28 mouse cellular contexts compared by ENCODE assay signal in the genomic region with DNA sequence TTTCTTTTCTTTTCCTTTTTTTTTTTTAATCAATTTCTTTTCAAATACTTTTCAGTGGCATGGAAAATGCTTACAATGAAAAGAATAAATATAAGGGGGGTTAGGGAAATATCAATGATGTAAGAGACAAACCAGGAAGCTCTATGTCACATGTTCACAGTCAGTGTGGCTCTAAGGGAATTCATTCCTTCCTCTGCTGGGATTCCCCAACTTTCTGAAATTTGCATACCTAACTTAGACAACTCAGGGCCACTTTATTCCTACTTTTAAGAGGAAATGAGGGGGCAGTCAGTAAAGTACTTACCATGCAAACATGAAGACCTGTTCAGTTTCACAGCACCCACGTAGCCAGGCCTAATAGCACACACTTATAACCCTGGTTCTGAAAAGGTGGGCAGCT.
DNase-seq lines count a peak whose midpoint lies in the region; ATAC-seq lines count a peak whose summit lies in the region.
"Had no signal": no experiment of that assay in that cellular context is flagged by ENCODE, and none has a peak within 500 bp of the region (broad histone marks: within the 10 kb centered on the region; RNA-seq: fewer than 3 reads in every experiment).

No protein-coding gene starts in this region.

- DNase-seq in heart, postnatal 4 days = peak; percentile 2
- DNase-seq in A20 (ENCODE audit: low read depth, low spot score) = peak; percentile 8
- DNase-seq in spleen, postnatal 14 days (ENCODE audit: low spot score in 2 of 2) = no peak
- DNase-seq in left cerebral cortex, postnatal 10 days (ENCODE audit: extremely low spot score in 1 of 2, low spot score in 2 of 2) = no peak
- no peak for DNase-seq in left cerebral cortex, postnatal 4 days
- DNase-seq: adrenal gland, adult 2 months; adrenal gland, postnatal 14 days; B cell, adult 2 months; cerebellum, adult 11 months; cerebellum, adult 2 months; cerebellum, adult 9-11 months; cerebellum, postnatal 36 days; embryo, embryonic 11 days; gastrocnemius, postnatal 10 days; gastrocnemius, postnatal 36 days had no signal

- H3K9ac ChIP-seq in heart, embryonic 12.5 days = no peak overlapping the region
- H3K9ac ChIP-seq: embryonic facial prominence, embryonic 13.5 days; forebrain, embryonic 13.5 days; hindbrain, embryonic 13.5 days had no signal

- H3K9me3 ChIP-seq in heart, embryonic 12.5 days (replicated peaks) = no peaks in the 10 kb centered on the region
- H3K9me3 ChIP-seq: embryonic facial prominence, embryonic 10.5 days; embryonic facial prominence, embryonic 13.5 days; forebrain, embryonic 13.5 days; heart, embryonic 10.5 days; hindbrain, embryonic 10.5 days; hindbrain, embryonic 13.5 days had no signal

- H3K4me2 ChIP-seq in heart, embryonic 12.5 days = no peak overlapping the region
- H3K4me2 ChIP-seq: embryonic facial prominence, embryonic 13.5 days; forebrain, embryonic 13.5 days; hindbrain, embryonic 13.5 days had no signal

- intact Hi-C loops in left cerebral cortex, postnatal 10 days (cut with DNase I) = no loop called here
- intact Hi-C loops in left cerebral cortex, postnatal 4 days (cut with DNase I) = no loop called here

- no peak overlapping the region for H3K4me3 ChIP-seq in heart, embryonic 12.5 days
- H3K4me3 ChIP-seq: embryonic facial prominence, embryonic 10.5 days; embryonic facial prominence, embryonic 13.5 days; erythroblast, embryonic 14.5 days; forebrain, embryonic 13.5 days; heart, adult 2 months; heart, embryonic 10.5 days; hindbrain, embryonic 10.5 days; hindbrain, embryonic 13.5 days had no signal

- WGBS in heart, embryonic 12.5 days = 76% methylated on average over 1 of the region's 1 CpGs

- no peaks in the 10 kb centered on the region for H3K27me3 ChIP-seq in heart, embryonic 12.5 days (replicated peaks)
- H3K27me3 ChIP-seq: embryonic facial prominence, embryonic 13.5 days; forebrain, embryonic 13.5 days; hindbrain, embryonic 13.5 days had no signal

- H3K27ac ChIP-seq in heart, embryonic 12.5 days (ENCODE audit: poor library complexity, severe bottlenecking) = no peak overlapping the region
- H3K27ac ChIP-seq: embryonic facial prominence, embryonic 10.5 days; embryonic facial prominence, embryonic 13.5 days; forebrain, embryonic 13.5 days; heart, adult 2 months; heart, embryonic 10.5 days; hindbrain, embryonic 10.5 days; hindbrain, embryonic 13.5 days had no signal

- no peak for ATAC-seq in heart, embryonic 12.5 days (ENCODE audit: insufficient number of reproducible peaks, low FRiP score)
- peak; percentile 14 for ATAC-seq in CD4-positive, CD25-positive, alpha-beta regulatory T cell, adult 4 months
- peak; percentile 13 for ATAC-seq in inflammation-experienced regulatory T-cells, adult 6 months
- ATAC-seq: forebrain, embryonic 13.5 days; forebrain, embryonic 16.5 days; hindbrain, embryonic 16.5 days had no signal

- peaks cover 8% of the 10 kb centered on the region; the same call in 1 of the 2 replicates for H3K4me1 ChIP-seq in heart, embryonic 12.5 days (replicated peaks)
- H3K4me1 ChIP-seq: embryonic facial prominence, embryonic 10.5 days; forebrain, embryonic 13.5 days; heart, embryonic 10.5 days; hindbrain, embryonic 13.5 days had no signal

- no peaks in the 10 kb centered on the region for H3K36me3 ChIP-seq in heart, embryonic 12.5 days
- H3K36me3 ChIP-seq: embryonic facial prominence, embryonic 10.5 days; embryonic facial prominence, embryonic 13.5 days; heart, embryonic 10.5 days; hindbrain, embryonic 10.5 days; hindbrain, embryonic 13.5 days had no signal

Comparison
In these comparisons a context has a peak if more than half of its experiments do, and no peak if none do; other contexts are left out.
1. DNase-seq: peak in heart, postnatal 4 days (single experiment) and A20 (single experiment); none in spleen, postnatal 14 days (0 of 2), left cerebral cortex, postnatal 10 days (0 of 2) and left cerebral cortex, postnatal 4 days (single experiment).